Mouse (Mus musculus) embryonic fibroblast, embryonic 13.5 days (primary cell): ENCODE results near the gene Wsb1.
"Not testable (repeated sequence)": the region's sequence is repeated elsewhere in the genome, so short reads cannot be mapped to it uniquely, and the experiment has no call there.

ENCODE experiments used
- CTCF ChIP-seq: IDR thresholded peaks from 2 replicates; pipeline ENCODE4 v1.5.1; 2011; ENCODE audit warnings: mild to moderate bottlenecking, control low read depth, low read length, moderate library complexity, borderline replicate concordance; ENCODE audit not compliant: insufficient read depth
- POLR2A ChIP-seq: IDR thresholded peaks from 2 replicates; pipeline ENCODE4 v1.6.1; 2011; ENCODE audit warnings: low read depth, mild to moderate bottlenecking, control low read depth, low read length, moderate library complexity

- not testable (repeated sequence) for TF ChIP-seq CTCF, POLR2A
These were observed 5.7 kb upstream of the Wsb1 start for GRCm38 (mm10) chr11:79260126-79260525.
